ENCODE assay signal across 7 mouse cellular contexts in the genomic region with DNA sequence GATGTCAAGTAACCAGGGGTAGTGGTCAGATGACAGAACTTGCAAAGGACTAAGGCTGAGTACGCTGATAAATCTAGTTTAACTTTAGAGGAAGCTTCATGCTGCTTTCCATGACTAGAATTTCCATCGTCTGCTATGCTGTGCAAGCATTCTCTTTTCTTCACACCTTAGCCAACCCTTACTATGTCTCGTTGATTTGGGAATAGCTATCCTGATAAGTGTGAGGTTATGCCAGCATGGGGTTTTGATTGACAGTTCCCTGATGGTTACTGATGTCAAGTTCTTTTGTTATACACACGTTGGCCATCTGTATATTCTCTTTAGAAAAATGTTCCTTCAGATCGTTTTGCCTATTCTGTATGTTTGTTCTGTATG. TPM values are rescaled to one million over a fixed set of nuclear protein-coding genes. Genes with fewer than 3 reads are reported as not detected.
DNase-seq lines count a peak whose midpoint lies in the region; ATAC-seq and TF ChIP-seq lines count a peak whose summit lies in the region.

No protein-coding gene starts in this region.

- TF ChIP-seq POLR2A in lung, adult 2 months (IDR thresholded peaks at IDR 0.05; ENCODE audit: borderline replicate concordance, extremely low read depth, low read depth, low read length): no peak

- 33% methylated on average over 5 of the region's 5 CpGs for WGBS in lung, adult 2 months
- WGBS in forebrain, embryonic 16.5 days: 28% methylated on average over 5 of the region's 5 CpGs
- WGBS in limb, embryonic 15.5 days: 36% methylated on average over 5 of the region's 5 CpGs
- WGBS in stomach, embryonic 14.5 days: 38% methylated on average over 5 of the region's 5 CpGs

- no peaks in the 10 kb centered on the region; the same call in 1 of the 2 replicates for H3K4me1 ChIP-seq in lung, adult 2 months (ENCODE audit: control insufficient read depth, insufficient read depth, low read length)
- H3K4me1 ChIP-seq in forebrain, embryonic 16.5 days (replicated peaks; ENCODE audit: control insufficient read depth, insufficient read depth, low read length): no peaks in the 10 kb centered on the region; the same call in 1 of the 2 replicates
- peaks cover 8% of the 10 kb centered on the region; the same call in 1 of the 2 replicates for H3K4me1 ChIP-seq in limb, embryonic 15.5 days
- H3K4me1 ChIP-seq in stomach, embryonic 14.5 days (ENCODE audit: control insufficient read depth, insufficient read depth, low read length): 0 out of 2 replicates have a peak, but pooled peaks cover 2% of the 10 kb centered on the region

- DNase-seq in lung, adult 2 months: no peak
- DNase-seq in lung, postnatal 25 days (ENCODE audit: low spot score): no peak
- no peak for DNase-seq in left cerebral cortex, postnatal 36 days (ENCODE audit: low spot score in 2 of 2)
- no peak for DNase-seq in adipocyte (ENCODE audit: low spot score)

- ATAC-seq in forebrain, embryonic 16.5 days: peak; percentile 57; the same call in 1 of the 2 replicates
- ATAC-seq in limb, embryonic 15.5 days (ENCODE audit: insufficient number of reproducible peaks, low FRiP score, low TSS enrichment, low read depth): no peak
- ATAC-seq in stomach, embryonic 14.5 days (ENCODE audit: insufficient number of reproducible peaks, insufficient read depth, low FRiP score, low read depth): no peak

- H3K27ac ChIP-seq in forebrain, embryonic 16.5 days (ENCODE audit: low read length): no peak overlapping the region
- H3K27ac ChIP-seq in limb, embryonic 15.5 days: no peak overlapping the region
- no peak overlapping the region for H3K27ac ChIP-seq in stomach, embryonic 14.5 days (ENCODE audit: low read length)

- no peak overlapping the region; the same call in 1 of the 2 replicates for H3K9ac ChIP-seq in forebrain, embryonic 16.5 days (replicated peaks; ENCODE audit: low read depth, low read length)
- H3K9ac ChIP-seq in limb, embryonic 15.5 days: no peak overlapping the region
- no peak overlapping the region for H3K9ac ChIP-seq in stomach, embryonic 14.5 days (replicated peaks; ENCODE audit: low read depth, low read length)

- H3K36me3 ChIP-seq in forebrain, embryonic 16.5 days (ENCODE audit: control insufficient read depth, insufficient read depth): no peaks in the 10 kb centered on the region
- no peaks in the 10 kb centered on the region for H3K36me3 ChIP-seq in limb, embryonic 15.5 days
- H3K36me3 ChIP-seq in stomach, embryonic 14.5 days (ENCODE audit: control insufficient read depth, insufficient read depth, low read length): no peaks in the 10 kb centered on the region

- no peaks in the 10 kb centered on the region for H3K27me3 ChIP-seq in forebrain, embryonic 16.5 days (replicated peaks; ENCODE audit: control insufficient read depth, insufficient read depth, low read length)
- H3K27me3 ChIP-seq in limb, embryonic 15.5 days: no peaks in the 10 kb centered on the region
- H3K27me3 ChIP-seq in stomach, embryonic 14.5 days (ENCODE audit: control insufficient read depth, insufficient read depth, low read length): no peaks in the 10 kb centered on the region

- peak overlapping the region; percentile 70 for H3K4me2 ChIP-seq in forebrain, embryonic 16.5 days (ENCODE audit: low read length)
- H3K4me2 ChIP-seq in limb, embryonic 15.5 days: peak overlapping the region; percentile 78
- H3K4me2 ChIP-seq in stomach, embryonic 14.5 days (replicated peaks; ENCODE audit: low read depth, low read length): peak overlapping the region; percentile 73

- no peaks in the 10 kb centered on the region for H3K9me3 ChIP-seq in forebrain, embryonic 16.5 days (ENCODE audit: control insufficient read depth, low read length)
- H3K9me3 ChIP-seq in limb, embryonic 15.5 days: no peaks in the 10 kb centered on the region
- H3K9me3 ChIP-seq in stomach, embryonic 14.5 days (ENCODE audit: control insufficient read depth, low read depth, low read length): no peaks in the 10 kb centered on the region

- peak overlapping the region; percentile 59 for H3K4me3 ChIP-seq in lung, adult 2 months (replicated peaks; ENCODE audit: extremely low read depth, low read depth, low read length)
- H3K4me3 ChIP-seq in forebrain, embryonic 16.5 days (replicated peaks; ENCODE audit: low read length): peak overlapping the region; percentile 52
- peak overlapping the region; percentile 62 for H3K4me3 ChIP-seq in limb, embryonic 15.5 days
- H3K4me3 ChIP-seq in stomach, embryonic 14.5 days (ENCODE audit: low read depth, low read length): peak overlapping the region; percentile 58

- intact Hi-C loops in left cerebral cortex, postnatal 36 days (cut with DNase I): loop anchor here (1.0 kb wide), 1 partner anchor 150 kb away; no protein-coding TSS in a partner anchor

- TF ChIP-seq CTCF in lung, adult 2 months (IDR thresholded peaks at IDR 0.05; ENCODE audit: insufficient read depth, low read length): no peak

RNA-seq across cellular contexts. Expression of a gene that starts 0.3 kb away (rescaled TPM):
- polyA plus RNA-seq in lung, adult 2 months (2012; rRNA removed): 11.6 and 12.4 TPM in 2 replicates
- polyA plus RNA-seq in forebrain, embryonic 16.5 days (2015; fragmentation: Nextera tagmentation; extraction: Ambion mirVana): 3.4 and 4.9 TPM in 2 replicates
- polyA plus RNA-seq in limb, embryonic 15.5 days (2015; fragmentation: Nextera tagmentation; extraction: Ambion mirVana): 32.9 and 35.2 TPM in 2 replicates
- 21.0 and 26.0 TPM in 2 replicates for polyA plus RNA-seq in stomach, embryonic 14.5 days (2014; fragmentation: Nextera tagmentation; extraction: Ambion mirVana)
- total RNA-seq in left cerebral cortex, postnatal 36 days (2021): 1 to 10 TPM; 1.1 to 1.8 TPM
